Mouse (Mus musculus) ZHBTc4 (cell line): ENCODE data around the gene Stip1.

Source experiments
- DNase-seq: peaks from one replicate; pipeline ENCODE4 v3.0.0-alpha.2; 2011; ENCODE audit warnings: low read depth, low spot score

The Stip1 gene

GRCm38 (mm10) chr19:7039841-7040636, at the start of gene Stip1:
Gene Stip1 (minus strand): TSS chr19:7039967.
- DNase-seq: peak; percentile 100

DNA sequence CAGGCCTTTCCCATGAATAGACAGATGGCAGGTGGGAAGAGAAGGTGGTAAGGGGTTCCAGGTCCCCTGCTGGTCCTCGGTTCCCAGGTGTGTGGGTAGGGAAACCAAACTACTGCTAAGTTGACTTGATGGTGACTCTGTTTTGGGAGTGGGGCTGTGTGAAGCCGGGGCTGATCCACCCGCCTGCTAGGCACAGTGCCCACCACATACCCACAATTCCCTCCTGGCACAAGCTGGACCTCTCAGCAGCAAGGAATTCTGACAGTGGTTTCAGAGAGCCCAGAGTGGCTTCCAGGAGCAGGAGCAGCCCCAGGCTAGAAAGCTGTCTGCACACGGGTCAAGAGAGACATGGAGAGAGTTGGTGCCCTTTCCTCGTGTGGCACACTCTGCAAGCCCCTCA, 49.3 kb upstream of the Stip1 start:
- DNase-seq: no peak

DNA sequence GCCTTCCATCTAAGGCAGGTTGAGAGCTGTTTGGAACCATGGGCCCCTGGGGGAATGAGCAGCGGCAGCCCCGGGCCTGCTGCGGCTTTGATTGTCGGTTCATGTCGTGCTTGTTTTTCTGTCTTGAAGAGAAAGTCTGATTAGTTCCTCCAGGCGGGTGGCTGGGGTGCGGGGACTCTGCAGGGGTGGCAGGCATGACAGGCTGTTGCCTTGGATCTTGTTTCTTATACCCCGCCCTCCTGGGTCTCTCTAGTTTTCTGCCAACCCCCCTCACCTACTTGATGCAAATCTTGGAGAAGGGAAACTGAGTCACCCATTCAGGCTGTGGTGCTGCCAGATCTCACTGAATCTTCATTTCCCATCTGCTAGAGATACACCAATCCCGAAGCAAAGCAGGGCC, 48.8 kb upstream of the Stip1 start:
- no peak for DNase-seq

DNA sequence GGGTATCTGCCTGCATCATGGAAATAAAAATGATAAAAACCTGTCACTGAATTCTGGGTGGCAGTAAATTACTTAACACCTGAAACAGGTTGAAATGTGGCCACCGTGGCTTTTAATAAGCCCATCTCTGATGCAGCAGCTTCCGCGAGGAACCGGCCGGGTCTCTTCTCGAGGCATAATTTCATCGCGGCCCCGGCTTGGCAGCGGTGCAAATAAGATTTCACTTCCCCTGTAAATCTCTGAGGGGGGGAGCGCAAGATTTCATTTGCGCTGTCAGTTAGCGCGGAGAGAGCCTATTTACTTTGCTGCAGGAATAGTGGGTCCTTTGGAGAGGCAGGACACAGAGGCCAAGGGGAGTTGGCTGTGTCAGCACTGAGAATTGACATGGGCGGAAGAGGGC, 45.0 kb upstream of the Stip1 start:
- DNase-seq: no peak

- no peak for DNase-seq
Measured at GRCm38 (mm10) chr19:7083035-7083794, 43.4 kb upstream of the Stip1 start.

GRCm38 (mm10) chr19:7081516-7082266, 41.9 kb upstream of the Stip1 start:
- DNase-seq: no peak

DNA sequence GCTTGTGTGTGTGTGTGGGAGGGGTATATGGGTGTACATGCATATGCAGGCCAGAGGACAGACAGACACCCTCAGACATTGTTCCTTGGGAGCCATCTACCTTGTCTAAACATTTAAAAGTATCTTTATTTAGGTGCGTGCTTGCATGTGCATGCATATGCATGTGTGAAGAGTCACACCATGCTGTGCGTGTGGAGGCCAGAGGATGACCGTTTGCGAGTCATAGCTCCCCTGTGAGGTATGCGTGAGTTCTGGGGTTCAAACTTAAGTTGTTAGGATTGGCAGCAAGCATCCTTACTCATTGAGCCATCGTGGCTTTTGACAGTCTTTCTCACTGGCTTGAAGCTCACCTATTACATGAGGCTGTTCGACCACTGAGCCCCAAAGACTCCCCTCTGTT, 38.5 kb upstream of the Stip1 start:
- no peak for DNase-seq

DNA sequence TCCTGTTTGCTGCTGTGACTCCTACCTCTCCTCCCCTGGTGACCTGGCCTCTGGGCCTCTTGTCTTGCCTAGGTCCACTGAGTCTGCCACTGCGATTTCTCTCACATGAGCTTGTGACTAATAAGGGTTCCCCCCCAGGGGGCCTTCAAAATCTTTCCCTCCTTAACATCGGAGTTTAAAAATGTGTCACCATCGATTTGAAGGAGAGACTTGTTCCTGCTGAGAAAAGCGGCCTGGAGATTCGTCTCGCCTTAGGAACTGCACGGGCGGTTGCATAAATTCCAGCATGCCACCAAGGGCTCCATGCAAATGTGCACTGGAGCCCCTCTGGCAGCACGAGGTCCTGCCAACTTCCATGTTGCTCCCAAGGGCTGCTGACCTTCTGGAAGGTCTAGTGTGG, 37.9 kb upstream of the Stip1 start:
- no peak for DNase-seq

GRCm38 (mm10) chr19:7075336-7075735, 35.6 kb upstream of the Stip1 start:
- peak; percentile 51 for DNase-seq

- DNase-seq: no peak
Measured at GRCm38 (mm10) chr19:7073997-7074781, 34.4 kb upstream of the Stip1 start.

- no peak for DNase-seq
Measured at GRCm38 (mm10) chr19:7072221-7072620, 32.5 kb upstream of the Stip1 start.

- no peak for DNase-seq
Measured at GRCm38 (mm10) chr19:7070775-7071174, 31.0 kb upstream of the Stip1 start.

DNA sequence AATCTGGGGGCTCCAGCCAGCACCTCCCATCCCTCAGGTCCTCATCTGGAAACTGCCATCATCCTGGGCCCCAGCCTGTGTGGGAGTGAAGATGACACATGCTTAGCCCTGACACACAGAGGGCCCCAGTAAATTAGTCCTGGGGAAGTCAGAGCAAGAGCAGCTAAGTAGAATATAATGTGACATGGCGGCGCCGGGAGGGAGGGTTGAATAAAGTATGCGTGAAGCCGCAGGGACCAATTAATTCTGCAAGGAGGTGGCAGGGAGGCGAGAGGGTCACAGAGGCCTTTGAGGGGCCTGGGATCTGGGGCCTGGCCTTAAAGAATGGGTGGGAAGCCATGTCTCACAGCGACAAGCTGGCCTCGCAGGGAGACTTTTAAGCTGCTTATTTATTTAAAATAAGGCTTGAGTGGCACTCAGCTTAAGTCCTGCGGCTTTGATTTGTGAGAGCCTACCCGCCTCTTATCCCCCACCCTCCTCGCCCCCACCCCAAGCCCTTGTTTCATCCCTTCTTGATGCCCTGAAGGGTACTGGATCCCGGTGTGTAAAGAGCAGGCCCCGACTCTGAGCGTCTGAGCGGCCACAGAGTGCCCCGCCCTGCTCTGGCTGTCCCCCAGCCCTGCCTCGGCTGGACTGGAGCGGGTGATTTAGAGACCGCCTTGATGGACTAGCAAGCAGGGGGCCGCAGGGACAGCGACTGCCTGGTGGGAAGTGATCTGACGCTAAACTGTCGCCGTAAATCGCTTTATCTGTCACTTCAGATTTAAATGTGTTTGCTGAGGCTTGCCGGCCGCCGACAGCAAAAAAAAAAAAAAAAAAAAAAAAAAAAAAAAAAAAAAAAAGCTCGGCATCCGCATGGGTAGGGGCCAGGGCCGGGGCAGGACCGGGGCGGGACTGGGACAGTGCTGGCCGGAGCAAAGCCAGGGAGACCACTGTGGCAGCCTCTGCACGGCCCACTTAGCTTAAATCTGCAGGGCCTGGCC, 30.3 kb upstream of the Stip1 start:
- DNase-seq: no peak

DNA sequence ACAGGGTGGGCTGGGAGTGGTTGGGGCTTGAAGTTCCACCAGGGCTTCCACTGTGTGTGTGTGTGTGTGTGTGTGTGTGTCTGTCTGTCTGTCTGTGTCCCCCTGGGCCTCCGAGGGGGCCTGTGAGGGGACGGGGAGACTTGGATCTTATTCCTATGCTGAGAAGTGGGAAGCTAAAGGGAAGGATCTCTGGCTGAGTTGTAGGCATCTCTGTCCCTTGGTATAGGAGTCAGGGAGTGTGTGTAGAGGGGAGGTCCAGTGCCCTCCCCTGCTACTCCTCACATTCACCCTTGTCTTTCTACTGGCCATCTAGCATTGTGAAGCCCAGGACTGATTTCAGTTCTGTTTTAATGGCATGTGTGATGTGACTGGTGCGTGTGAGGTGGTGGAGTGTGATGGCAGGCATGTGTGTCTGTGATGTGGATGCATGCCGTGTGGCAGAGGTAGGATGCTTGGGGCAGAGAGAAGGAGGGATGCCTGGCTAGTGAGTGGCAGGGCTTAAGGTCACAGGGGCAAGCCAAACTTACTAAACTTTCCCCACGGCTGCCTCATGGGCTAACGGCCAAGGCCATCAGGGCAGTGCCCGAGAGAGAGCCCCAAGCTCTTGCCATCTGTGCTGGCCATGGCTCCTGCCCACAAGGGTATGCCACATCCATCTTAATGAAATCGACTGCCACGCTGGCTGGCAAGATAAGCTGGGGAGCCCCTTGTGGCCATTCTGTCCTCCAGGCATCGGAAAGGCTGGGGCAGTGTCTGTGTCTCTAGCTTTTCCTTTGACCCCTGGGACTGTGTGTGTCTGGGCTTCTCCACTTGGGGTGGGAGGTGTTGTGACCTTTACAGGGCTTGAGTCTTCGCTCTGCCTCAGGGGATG, 29.1 kb upstream of the Stip1 start:
- DNase-seq: no peak

DNA sequence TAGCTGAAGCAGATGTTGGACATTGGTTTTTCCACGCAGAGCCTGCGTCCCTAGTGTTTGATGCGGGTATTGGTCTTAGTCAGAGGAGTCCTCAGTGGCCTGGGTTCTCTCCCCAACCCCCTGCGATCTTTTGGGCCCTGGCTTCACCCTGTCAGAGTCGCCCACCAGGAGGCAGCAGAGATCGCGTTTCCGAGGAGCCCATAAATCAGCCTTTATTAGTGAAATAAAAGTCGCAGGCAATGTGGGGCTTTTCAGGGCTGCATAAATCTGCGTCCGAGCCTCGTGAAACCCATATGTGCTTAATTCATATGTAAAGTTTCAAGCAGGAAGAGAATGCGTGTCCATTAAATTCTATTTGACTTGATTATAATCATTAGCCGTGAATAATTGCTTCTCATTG, 28.4 kb upstream of the Stip1 start:
- peak; percentile 88 for DNase-seq

DNA sequence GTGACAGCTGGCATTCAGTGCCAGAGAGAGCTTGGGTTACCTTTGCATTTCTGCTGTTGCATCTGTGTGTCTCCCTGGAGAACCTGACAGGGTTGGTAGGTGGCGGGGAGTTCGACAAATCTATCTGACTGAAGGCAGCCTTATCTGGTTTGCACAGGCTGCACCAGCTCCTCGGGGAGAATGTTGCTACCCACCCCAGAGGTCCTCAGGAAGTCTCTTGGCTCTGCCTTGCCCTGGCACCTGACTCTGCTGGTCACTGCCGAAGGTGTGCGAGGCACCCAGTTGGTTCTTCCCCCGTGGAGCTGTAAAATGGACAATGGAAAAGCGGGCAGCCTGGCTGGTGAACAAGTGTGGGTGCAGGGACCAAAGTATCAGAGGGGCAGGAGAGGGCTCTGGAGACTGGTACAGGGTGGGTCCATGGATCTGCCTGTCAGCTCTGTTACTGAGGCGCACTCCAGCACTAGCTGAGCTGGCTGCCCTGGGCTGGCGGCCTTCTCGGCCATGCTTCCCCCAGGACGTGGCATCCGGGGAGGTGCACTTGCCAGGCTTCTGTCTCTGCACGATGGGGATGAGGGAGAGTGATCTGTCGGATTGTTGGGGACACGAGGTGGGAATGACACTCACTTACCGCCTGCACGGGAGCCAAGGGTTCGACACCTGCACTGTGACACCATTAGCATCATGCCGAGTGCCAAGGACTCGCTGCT, 27.7 kb upstream of the Stip1 start:
- DNase-seq: no peak

- no peak for DNase-seq
Measured at GRCm38 (mm10) chr19:7066828-7067342, 27.1 kb upstream of the Stip1 start.

DNA sequence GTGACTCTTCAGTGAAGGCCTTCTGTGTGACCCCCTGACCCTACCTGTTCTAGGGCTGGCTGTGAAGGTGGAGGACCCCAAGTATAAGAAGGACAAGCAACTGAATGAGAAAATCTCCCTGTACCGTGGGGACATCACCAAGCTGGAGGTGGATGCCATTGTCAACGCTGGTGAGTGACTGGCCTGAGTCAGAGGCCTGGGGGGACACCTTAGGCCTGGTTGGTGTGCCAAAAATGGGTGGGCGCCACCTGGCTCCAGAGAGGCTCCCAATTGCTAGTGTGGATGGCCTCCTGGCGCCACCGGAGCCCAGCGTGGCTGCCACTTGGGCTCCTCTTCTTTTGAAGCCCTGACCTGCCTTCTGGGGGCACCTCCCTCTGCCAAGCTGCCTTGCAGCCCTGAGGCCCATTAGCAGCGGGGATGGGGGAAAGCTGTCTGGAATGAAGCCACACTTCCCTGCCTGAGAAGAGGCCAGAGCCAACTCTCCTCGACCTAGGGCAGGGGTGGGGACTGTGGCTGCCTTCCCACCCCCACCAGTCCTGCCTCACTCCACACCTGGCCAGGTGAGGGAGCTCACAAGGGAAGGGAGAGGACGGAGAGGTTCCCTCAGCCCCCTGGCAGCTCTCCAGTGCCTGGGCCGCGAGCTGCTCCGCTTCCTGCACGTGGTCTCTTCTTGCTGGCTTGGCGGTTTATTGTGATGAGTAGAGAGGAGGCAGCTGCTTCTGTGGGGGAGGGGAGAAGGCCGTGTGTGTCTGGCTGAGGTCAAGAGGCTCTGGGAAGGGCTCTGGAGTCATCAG, 26.5 kb upstream of the Stip1 start:
- peak; percentile 81 for DNase-seq
